Mouse (Mus musculus) subcutaneous adipose tissue, adult 2 months (tissue): ENCODE results near the gene B020004J07Rik. TPM values are rescaled to one million over a fixed set of nuclear protein-coding genes. Genes with fewer than 3 reads are reported as not detected.

ENCODE experiments used
- polyA plus RNA-seq: library from polyadenylated mRNA; depleted of rRNA; stranded (reverse); fragments of >200 nt; gene quantifications from 2 replicates; pipeline ENCODE4 v1.2.3, GENCODE M21; 2012; ENCODE audit warnings: low replicate concordance; rRNA removed

Gene B020004J07Rik
- not detected in 2 replicates for polyA plus RNA-seq

DNA sequence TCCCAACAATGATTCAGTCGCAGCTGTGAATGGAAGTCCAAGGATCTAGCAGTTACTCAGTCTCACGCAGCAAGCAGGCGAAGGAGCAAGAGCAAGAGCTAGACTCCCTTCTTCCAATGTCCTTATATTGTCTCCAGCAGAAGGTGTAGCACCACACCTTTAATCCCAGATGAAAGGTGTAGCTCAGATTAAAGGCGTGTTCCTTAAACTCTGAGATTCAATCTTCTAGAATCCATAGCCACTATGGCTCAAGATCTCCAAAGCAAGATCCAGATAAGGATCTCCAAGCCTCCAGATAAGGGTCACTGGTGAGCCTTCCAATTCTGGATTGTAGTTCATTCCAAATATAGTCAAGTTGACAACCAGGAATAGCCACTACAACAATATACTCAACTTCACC, at the start of gene B020004J07Rik:
TSS of gene B020004J07Rik (minus strand) at position 101 of the 400 bp plus-strand sequence.

Other genes starting within 250 kb of the B020004J07Rik start
- gene Leprot, start 196.3 kb downstream of the B020004J07Rik start, polyA plus RNA-seq: 72.3 and 91.3 TPM in 2 replicates
- gene Lepr, start 126.6 kb downstream of the B020004J07Rik start, polyA plus RNA-seq: 2.1 and 9.7 TPM in 2 replicates
- gene C130073F10Rik, start 49.8 kb upstream of the B020004J07Rik start, polyA plus RNA-seq: not detected in 2 replicates
- gene Gm12800, start 65.1 kb upstream of the B020004J07Rik start, polyA plus RNA-seq: not detected in 2 replicates
- gene Gm12794, start 96.4 kb upstream of the B020004J07Rik start, polyA plus RNA-seq: not detected in 2 replicates
- gene Gm12790, start 137.0 kb upstream of the B020004J07Rik start, polyA plus RNA-seq: not detected in 2 replicates
- not detected in 2 replicates for gene Gm12789, start 142.6 kb upstream of the B020004J07Rik start, polyA plus RNA-seq
- 5.5 and 13.8 TPM in 2 replicates for gene Pde4b, start 243.5 kb upstream of the B020004J07Rik start, polyA plus RNA-seq